Mouse (Mus musculus) ZHBTc4 (cell line): ENCODE measurements at regions not wholly inside any gene's neighbourhood (a gene's known extent, or its start where the extent isn't known, plus 50 kb on each side); places are given as distances from the start of the nearest gene placed in this dataset.
A peak's percentile ranks its signal among the peaks of the same experiment; 100 is the strongest.

Source experiments
- DNase-seq: peaks from one replicate; pipeline ENCODE4 v3.0.0-alpha.2; 2011; ENCODE audit warnings: low read depth, low spot score

DNA sequence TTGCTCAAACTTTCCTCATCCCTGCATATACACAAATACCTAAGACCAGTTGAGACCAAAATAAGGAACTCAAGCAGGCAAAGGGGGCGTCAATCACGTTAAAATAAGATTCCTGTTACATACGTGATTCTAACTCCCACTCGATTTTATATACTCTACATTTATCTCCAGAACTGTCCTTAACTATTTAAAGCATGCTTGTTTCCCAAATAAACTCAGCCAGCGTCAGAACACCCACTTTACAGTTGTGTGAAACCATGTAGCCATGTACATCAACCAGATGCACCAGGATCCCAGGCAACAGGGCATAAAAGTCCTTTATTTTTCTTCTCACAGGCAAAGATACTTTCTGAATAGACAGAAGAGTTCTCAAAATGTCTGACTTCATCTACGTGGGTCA lies 61.5 kb downstream of the Ccna1 start:
- no peak for DNase-seq

DNA sequence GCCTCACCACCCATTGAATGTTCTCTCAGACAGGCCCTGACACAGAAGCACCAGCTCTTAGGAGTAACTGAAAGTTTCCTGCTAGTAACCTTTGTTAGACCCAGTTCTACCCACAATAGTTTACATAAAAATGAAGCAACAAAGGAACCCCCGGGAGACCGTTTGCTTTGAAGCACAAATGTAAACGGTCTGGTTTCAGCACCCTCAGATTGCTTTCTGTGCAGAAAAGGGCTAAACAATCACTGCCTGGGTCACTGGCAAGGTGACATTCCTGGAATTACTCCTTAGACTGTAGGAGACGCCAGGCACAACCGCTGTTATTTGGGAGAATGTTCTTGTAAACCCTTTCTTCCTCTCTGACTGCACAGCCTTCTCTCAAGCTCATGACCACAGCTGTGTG lies 65.2 kb downstream of the Ccna1 start:
- DNase-seq, result peak; percentile 97

DNA sequence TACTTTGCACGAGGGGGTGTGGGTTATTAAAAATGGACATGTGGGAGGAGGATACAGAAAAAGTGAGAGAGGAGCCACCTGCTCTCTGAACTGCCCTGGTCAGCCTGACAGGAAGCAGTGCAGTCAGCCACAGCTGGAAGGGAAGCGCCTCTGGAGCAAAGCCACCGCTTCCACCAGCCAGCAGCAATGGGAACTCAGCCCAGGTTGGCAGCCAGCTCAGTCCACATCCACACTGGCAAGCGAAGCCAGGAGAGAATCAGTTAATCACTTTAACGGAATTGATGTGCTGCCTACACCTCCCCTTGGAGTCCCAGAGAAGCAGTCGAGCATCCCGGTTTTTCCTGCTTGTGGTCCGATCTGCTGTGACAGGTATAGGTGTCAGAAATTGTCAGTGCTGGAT lies 65.9 kb downstream of the Ccna1 start:
- DNase-seq, result no peak

DNA sequence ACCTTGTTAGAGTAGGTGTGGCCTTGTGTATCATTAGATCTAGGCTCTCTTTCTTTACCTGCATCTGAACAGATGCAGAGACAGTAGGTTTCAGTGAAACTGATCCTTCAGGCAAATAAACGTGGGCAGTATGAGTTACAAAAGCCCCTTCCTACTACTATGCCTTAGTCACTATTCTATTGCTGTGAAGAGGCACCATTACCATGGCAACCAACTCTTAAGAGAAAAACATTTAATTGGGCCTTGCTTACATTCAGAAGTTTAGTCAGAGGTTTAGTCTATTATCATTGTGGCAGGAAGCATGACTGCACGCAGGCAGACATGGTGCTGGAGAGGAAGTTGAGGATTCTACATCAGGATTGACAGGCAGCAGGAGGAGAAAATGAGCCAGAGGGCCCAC lies 65.8 kb upstream of the Sertm1 start:
- DNase-seq, result peak; percentile 37

DNA sequence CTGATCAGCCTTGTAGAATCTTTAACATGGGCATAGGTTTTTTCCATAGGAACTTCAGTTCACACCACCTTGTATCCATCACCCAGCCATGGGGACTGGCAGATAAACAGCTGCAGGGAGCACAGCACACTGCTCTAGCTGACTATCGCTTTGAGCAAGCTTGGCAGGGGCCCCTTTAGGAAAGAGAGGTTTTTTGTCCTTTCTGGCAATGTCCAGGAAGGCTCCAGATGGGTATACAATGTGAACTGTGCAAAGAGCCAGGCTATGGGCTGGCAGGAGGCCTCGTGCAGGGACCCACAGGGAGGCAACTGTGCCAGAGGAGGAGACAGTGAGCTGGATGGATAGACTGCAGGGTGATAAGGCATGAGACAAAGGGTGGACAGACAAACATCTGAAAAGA lies 64.6 kb upstream of the Sertm1 start:
- no peak for DNase-seq

DNA sequence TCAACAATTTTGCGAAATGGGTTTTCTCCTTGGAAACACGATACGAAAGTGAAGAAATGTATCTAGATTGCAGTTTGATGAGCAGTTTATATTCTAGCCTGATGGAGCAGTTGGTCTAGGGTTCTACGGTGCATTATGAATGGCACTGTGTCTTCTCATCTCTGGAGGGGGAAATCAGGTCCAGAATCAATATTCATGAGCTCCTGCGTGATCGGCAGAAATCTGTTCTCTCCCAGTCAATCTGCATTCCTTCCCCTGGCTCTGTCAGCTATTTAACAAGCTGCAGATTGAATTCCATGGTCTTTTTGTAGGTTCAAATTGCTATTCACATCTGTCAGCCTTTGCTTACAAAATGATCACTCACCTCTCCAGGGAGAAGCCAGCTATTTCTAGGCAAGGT lies 49.8 kb upstream of the Sertm1 start:
- DNase-seq, result no peak
